Mouse (Mus musculus): Measurements from ENCODE around the gene Gm49392. TPM values are rescaled to one million over a fixed set of nuclear protein-coding genes. Genes with fewer than 3 reads are reported as not detected.
"Not testable (repeated sequence)": the region's sequence is repeated elsewhere in the genome, so short reads cannot be mapped to it uniquely, and the experiment has no call there.

Gene Gm49392
- not detected in 2 replicates for polyA plus RNA-seq (2015; fragmentation: Nextera tagmentation; extraction: Ambion mirVana)

DNA sequence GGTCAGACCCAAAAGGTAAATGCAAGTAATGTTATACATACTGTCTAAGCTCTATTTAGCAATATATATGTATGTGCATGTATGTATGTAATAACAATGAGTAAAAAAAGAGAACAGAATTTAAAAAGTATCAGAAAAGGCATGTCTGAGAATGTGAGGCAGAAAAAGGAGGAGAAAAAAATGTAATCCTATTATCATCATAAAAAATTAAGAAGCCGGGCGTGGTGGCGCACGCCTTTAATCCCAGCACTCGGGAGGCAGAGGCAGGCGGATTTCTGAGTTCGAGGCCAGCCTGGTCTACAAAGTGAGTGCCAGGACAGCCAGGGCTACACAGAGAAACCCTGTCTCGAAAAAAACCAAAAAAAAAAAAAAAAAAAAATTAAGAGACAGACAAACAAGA lies at the start of gene Gm49392:
Gene Gm49392, minus strand, starts transcription at position 101 of the 400 bp plus-strand sequence.
- H3K4me1 ChIP-seq; H3K36me3 ChIP-seq; H3K4me2 ChIP-seq (replicated peaks); H3K9ac ChIP-seq (replicated peaks); ATAC-seq (replicated peaks); H3K27me3 ChIP-seq; H3K9me3 ChIP-seq; H3K4me3 ChIP-seq; H3K27ac ChIP-seq (replicated peaks): not testable (repeated sequence)
- 85% methylated on average over 8 of the region's 8 CpGs for WGBS

DNA sequence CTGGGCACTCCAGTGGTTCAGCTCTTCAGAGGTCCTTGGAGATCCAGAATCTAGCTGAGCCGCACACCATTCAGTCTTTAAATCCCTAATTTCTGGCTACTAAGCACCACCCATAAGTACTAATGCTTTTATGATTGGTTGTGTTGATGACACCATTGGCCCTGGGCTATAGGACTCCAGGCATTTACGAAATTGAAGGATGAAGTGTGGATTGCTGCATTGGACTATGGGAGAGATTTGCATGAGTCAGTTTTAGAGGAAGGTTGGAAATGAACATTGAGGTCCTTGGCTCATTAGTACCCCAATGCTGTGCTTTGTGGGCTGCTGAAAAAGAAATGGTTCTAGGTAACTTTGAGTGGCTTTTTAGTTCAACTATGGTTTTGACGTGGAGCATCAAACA lies 45.2 kb upstream of the Gm49392 start, which contains the start of gene Tpbpa:
Gene Tpbpa, minus strand, starts transcription at position 101 of the 400 bp plus-strand sequence.
- not testable (repeated sequence) for H3K4me2 ChIP-seq (replicated peaks); H3K9me3 ChIP-seq; ATAC-seq (replicated peaks); H3K9ac ChIP-seq (replicated peaks); H3K27ac ChIP-seq (replicated peaks); H3K36me3 ChIP-seq; H3K4me1 ChIP-seq; H3K4me3 ChIP-seq; H3K27me3 ChIP-seq
- WGBS = 74% methylated on average over 3 of the region's 3 CpGs

DNA sequence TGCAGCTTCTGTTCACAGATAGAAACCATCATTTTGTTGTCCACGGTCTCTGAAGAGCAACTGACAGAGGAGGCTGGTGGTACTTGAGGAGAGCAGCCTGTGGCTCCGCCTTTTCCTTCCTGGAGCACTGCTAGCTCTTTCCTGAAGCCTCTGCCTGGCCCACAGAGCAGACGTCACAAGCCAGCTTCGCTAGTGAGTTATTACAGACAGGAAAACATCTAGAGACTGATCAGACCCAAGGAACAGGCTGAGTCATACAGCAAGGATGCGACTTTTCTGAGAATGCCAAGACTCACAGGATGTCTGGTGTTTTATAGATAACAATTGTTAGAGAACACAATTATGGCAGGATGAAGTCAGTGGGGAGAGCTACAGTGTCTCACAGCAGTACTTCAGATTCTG lies 39.8 kb upstream of the Gm49392 start, which contains the start of the genes Gm49391 and Ctla2a:
Gene Gm49391, minus strand, starts transcription at position 72 of the 402 bp plus-strand sequence.
Gene Ctla2a, minus strand, starts transcription at position 126 of the 402 bp plus-strand sequence.
- H3K9ac ChIP-seq (replicated peaks) = no peak within 1 kb of the TSS
- 77% methylated on average over 5 of the region's 5 CpGs for WGBS
- ATAC-seq (replicated peaks) = no peak

GRCm38 (mm10) chr13:60935490-60935889 lies 38.8 kb upstream of the Gm49392 start, which contains the start of gene Gm49393:
Gm49393 (minus strand) TSS chr13:60935590.
- not testable (repeated sequence) for H3K4me2 ChIP-seq (replicated peaks); H3K9ac ChIP-seq (replicated peaks); H3K4me3 ChIP-seq; H3K36me3 ChIP-seq; H3K4me1 ChIP-seq; ATAC-seq (replicated peaks); H3K9me3 ChIP-seq; H3K27ac ChIP-seq (replicated peaks); H3K27me3 ChIP-seq
- WGBS = 67% methylated on average over 2 of the region's 2 CpGs

More for the DNA sequence above, 39.8 kb upstream of the Gm49392 start, which contains the start of the genes Gm49391 and Ctla2a:
- no peaks in the 10 kb centered on the region for H3K27me3 ChIP-seq
- H3K36me3 ChIP-seq = no peaks in the 10 kb centered on the region
- H3K27ac ChIP-seq (replicated peaks) = no peak within 1 kb of the TSS
- no peaks in the 10 kb centered on the region for H3K4me1 ChIP-seq
- no peak within 1 kb of the TSS for H3K4me2 ChIP-seq (replicated peaks)
- 0 out of 2 replicates have a peak, but pooled peaks cover 3% of the 10 kb centered on the region for H3K9me3 ChIP-seq
- H3K4me3 ChIP-seq = no peak within 1 kb of the TSS

DNA sequence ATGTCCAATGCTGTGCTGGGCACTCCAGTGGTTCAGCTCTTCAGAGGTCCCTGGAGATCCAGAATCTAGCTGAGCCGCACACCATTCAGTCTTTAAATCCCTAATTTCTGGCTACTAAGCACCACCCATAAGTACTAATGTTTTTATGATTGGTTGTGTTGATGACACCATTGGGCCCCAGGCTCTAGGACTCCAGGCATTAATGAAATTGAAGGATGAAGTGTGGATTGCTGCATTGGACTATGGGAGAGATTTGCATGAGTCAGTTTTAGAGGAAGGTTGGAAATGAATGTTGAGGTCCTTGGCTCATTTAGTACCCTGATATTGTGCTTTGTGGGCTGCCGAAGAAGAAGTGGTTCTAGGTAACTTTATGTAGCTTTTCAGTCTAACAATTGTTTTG lies 8.1 kb upstream of the Gm49392 start, which contains the start of gene Tpbpb:
Gene Tpbpb, minus strand, starts transcription at position 101 of the 400 bp plus-strand sequence.
- H3K9me3 ChIP-seq; H3K4me3 ChIP-seq; H3K4me2 ChIP-seq (replicated peaks); H3K27me3 ChIP-seq; H3K4me1 ChIP-seq; H3K9ac ChIP-seq (replicated peaks); H3K36me3 ChIP-seq; ATAC-seq (replicated peaks); H3K27ac ChIP-seq (replicated peaks): not testable (repeated sequence)
- WGBS = 89% methylated on average over 2 of the region's 2 CpGs

DNA sequence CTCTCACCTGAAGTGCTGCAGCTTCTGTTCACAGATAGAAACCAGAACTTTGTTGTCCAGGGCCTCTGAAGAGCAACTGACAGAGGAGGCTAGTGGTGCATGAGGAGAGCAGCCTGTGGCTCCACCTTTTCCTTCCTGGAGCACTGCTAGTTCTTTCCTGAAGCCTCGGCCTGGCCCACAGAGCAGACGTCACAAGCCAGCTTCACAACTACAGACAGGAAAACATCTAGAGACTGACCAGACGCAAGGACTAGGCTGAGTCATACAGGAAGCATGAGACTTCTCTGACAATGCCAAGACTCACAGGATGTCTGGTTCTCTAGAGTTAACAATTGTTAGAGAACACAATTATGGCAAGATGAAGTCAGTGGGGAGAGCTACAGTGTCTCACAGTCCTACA lies 634 bp upstream of the Gm49392 start, which contains the start of gene Ctla2b:
Gene Ctla2b, minus strand, starts transcription at position 120 of the 400 bp plus-strand sequence.
- no peak within 1 kb of the TSS for H3K9ac ChIP-seq (replicated peaks)
- peaks cover 5% of the 10 kb centered on the region; the same call in 1 of the 2 replicates for H3K9me3 ChIP-seq
- no peaks in the 10 kb centered on the region for H3K27me3 ChIP-seq
- no peak within 1 kb of the TSS for H3K4me2 ChIP-seq (replicated peaks)
- 97% methylated on average over 3 of the region's 3 CpGs for WGBS
- H3K27ac ChIP-seq (replicated peaks) = no peak within 1 kb of the TSS
- H3K4me1 ChIP-seq = no peaks in the 10 kb centered on the region
- H3K36me3 ChIP-seq = no peaks in the 10 kb centered on the region
- ATAC-seq (replicated peaks) = no peak
- H3K4me3 ChIP-seq = no peak within 1 kb of the TSS

- no peaks in the 10 kb centered on the region for H3K27me3 ChIP-seq
- no peak overlapping the region for H3K9ac ChIP-seq (replicated peaks)
- H3K27ac ChIP-seq (replicated peaks) = no peak overlapping the region
- peaks cover 3% of the 10 kb centered on the region; the same call in 1 of the 2 replicates for H3K9me3 ChIP-seq
- ATAC-seq (replicated peaks) = no peak
- H3K4me3 ChIP-seq = no peak overlapping the region
- no peaks in the 10 kb centered on the region for H3K4me1 ChIP-seq
- H3K36me3 ChIP-seq = no peaks in the 10 kb centered on the region
- no peak overlapping the region for H3K4me2 ChIP-seq (replicated peaks)
Observed at GRCm38 (mm10) chr13:60895406-60896160, 1.1 kb downstream of the Gm49392 start.

DNA sequence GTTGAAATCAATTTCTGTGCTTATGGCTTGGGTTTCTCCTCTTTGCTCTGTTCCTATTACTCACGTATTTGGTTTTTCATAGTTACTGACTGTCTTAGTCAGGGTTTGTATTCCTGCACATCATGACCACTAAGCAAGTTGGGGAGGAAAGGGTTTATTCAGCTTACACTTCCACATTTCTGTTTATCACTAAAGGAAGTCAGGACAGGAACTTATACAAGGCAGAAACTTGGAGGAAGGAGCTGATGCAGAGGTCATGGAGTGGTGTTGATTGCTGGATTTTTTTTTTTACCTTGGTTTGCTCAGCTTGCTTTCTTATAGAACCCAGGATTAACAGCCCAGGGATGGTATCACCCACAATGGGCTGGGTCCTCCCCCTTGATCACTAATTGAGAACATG lies 4.4 kb downstream of the Gm49392 start:
- Histone ChIP-seq H3K27ac (replicated peaks) (no peak overlapping the region), H3K4me1 (no peaks in the 10 kb centered on the region), H3K36me3 (no peaks in the 10 kb centered on the region), H3K4me2 (replicated peaks) (no peak overlapping the region), H3K4me3 (no peak overlapping the region), H3K9me3 (no peaks in the 10 kb centered on the region), H3K9ac (replicated peaks) (no peak overlapping the region), H3K27me3 (no peaks in the 10 kb centered on the region)
- no peak for ATAC-seq (replicated peaks)
- WGBS = 96% methylated on average over 1 of the region's 1 CpGs

DNA sequence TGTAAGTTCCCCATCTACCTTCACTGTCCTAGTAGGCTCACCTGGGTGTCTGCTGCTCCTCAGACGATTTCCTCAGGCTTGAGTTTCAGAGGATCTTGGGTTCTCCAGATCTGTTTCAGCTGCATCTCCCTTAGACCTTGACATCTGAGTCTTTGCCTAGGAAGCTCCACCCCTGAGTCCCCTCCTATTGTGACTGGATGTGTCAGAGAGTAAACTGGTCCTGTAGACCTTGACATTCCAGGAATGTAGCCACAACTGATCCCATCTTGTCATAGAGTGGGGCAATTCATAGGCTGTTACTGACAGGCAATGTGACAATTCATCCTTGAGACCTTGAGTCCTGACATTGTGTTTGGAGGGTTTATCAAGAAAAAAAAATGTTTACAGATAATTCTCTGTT lies 32.4 kb downstream of the Gm49392 start, which contains the start of gene 4930486L24Rik:
Gene 4930486L24Rik, minus strand, starts transcription at position 195 of the 400 bp plus-strand sequence.
- Histone ChIP-seq H3K9me3 (no peaks in the 10 kb centered on the region), H3K27me3 (no peaks in the 10 kb centered on the region), H3K9ac (replicated peaks) (no peak within 1 kb of the TSS), H3K27ac (replicated peaks) (no peak within 1 kb of the TSS), H3K36me3 (no peaks in the 10 kb centered on the region), H3K4me2 (replicated peaks) (no peak within 1 kb of the TSS), H3K4me3 (no peak within 1 kb of the TSS), H3K4me1 (no peaks in the 10 kb centered on the region)
- WGBS = 84% methylated on average over 1 of the region's 1 CpGs
- no peak for ATAC-seq (replicated peaks)

DNA sequence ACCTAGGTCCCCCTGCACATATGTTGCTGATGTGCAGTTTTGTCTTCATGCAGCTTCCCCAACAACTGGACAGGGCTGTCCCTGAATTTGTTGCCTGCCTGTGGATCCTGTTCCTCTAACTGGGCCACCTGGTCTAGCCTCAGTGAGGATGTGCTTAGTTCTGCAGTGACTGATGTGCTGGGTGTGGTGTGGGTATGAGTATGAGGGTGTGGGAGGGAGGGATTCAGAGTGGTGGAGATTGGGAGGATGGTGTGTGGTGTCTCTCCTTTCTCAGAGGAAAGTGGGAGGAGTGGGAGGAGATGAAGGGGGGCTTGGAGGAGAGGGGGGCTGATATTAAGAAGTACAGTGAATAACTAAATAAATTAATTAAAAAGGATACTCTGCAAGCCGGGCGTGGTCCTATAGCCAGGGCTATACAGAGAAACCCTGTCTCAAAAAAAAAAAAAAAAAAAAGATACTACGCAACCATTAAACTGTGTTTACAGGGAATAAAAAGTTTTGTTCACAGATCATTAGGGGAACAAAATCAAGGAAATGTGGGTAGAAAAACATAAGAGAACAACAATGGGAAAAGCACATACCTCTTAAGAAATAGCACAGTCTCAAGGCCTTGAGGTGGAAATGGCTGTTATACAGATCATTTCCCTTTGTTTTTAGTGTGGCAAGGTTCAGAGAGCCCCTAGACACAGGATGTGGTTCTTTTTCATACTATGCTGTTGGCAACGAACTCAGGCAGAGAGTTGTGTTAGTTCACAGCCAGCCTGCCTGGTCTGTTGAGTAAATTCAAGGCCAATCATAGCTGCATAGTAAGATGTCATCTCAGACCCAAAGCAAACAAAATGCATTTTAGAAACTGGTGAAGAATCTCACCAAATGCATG lies 48.2 kb downstream of the Gm49392 start:
- no peak overlapping the region for H3K4me2 ChIP-seq (replicated peaks)
- H3K27me3 ChIP-seq = no peaks in the 10 kb centered on the region
- no peak for ATAC-seq (replicated peaks)
- WGBS = 89% methylated on average over 4 of the region's 4 CpGs
- no peak overlapping the region for H3K27ac ChIP-seq (replicated peaks)
- H3K4me1 ChIP-seq = no peaks in the 10 kb centered on the region
- H3K36me3 ChIP-seq = no peaks in the 10 kb centered on the region
- H3K9me3 ChIP-seq = no peaks in the 10 kb centered on the region
- H3K9ac ChIP-seq (replicated peaks) = no peak overlapping the region
- H3K4me3 ChIP-seq = no peak overlapping the region

- Histone ChIP-seq H3K27ac (replicated peaks) (no peak overlapping the region), H3K36me3 (no peaks in the 10 kb centered on the region), H3K4me1 (no peaks in the 10 kb centered on the region), H3K9ac (replicated peaks) (no peak overlapping the region), H3K4me3 (no peak overlapping the region), H3K4me2 (replicated peaks) (no peak overlapping the region), H3K9me3 (no peaks in the 10 kb centered on the region), H3K27me3 (no peaks in the 10 kb centered on the region)
- no peak for ATAC-seq (replicated peaks)
- 77% methylated on average over 8 of the region's 8 CpGs for WGBS
Observed at GRCm38 (mm10) chr13:60843153-60843552, 53.5 kb downstream of the Gm49392 start.

DNA sequence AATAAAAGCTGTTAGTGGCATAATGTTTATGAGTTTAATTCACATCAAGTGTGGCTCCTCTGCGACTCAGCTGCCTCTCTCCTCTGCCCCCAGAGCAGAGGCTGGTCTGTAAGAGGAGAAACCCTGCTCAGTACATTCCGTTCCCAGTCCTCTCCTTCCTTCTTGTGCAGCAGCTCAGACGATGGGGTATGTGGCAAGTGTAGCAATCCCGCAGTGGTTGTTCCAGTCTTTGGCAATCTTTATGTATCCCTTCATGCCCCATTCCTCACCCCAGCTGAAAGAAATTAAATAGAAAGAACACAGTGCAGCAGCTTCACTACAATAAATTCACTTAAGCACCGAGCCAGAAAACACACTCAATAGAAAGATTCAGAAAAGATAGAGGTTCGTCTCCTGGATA lies 54.0 kb downstream of the Gm49392 start:
- no peak overlapping the region for H3K4me3 ChIP-seq
- no peaks in the 10 kb centered on the region for H3K27me3 ChIP-seq
- H3K4me2 ChIP-seq (replicated peaks) = no peak overlapping the region
- H3K4me1 ChIP-seq = no peaks in the 10 kb centered on the region
- no peak overlapping the region for H3K27ac ChIP-seq (replicated peaks)
- H3K9me3 ChIP-seq = no peaks in the 10 kb centered on the region
- no peak overlapping the region for H3K9ac ChIP-seq (replicated peaks)
- H3K36me3 ChIP-seq = no peaks in the 10 kb centered on the region
- no peak for ATAC-seq (replicated peaks)
- 86% methylated on average over 6 of the region's 6 CpGs for WGBS

Data from forebrain, embryonic 15.5 days (tissue).